Mouse (Mus musculus) neural tube, embryonic 15.5 days (tissue): ENCODE measurements around the gene Slc13a3. TPM values are rescaled to one million over a fixed set of nuclear protein-coding genes. Genes with fewer than 3 reads are reported as not detected.

Experiments
- ATAC-seq: fragments of 200-750 bp; cut with Nextera tagmentation; 2 replicates; pipeline ENCODE4 v1.8.0; 2017; ENCODE audit warnings: mild to moderate bottlenecking, moderate TSS enrichment, moderate library complexity; ENCODE audit not compliant: low FRiP score
- H3K27ac ChIP-seq: fragments of 300-500 bp; sonication (generic); replicated peaks from 2 replicates; pipeline ENCODE4 v1.5.1; 2015; ENCODE audit warnings: mild to moderate bottlenecking, inconsistent platforms
- H3K27me3 ChIP-seq: fragments of 300-500 bp; sonication (generic); replicated peaks from 2 replicates; pipeline ENCODE4 v1.6.1; 2015; ENCODE audit warnings: inconsistent platforms
- H3K36me3 ChIP-seq: fragments of 300-500 bp; sonication (generic); 2 replicates; pipeline ENCODE4 v1.6.1; 2015; ENCODE audit warnings: inconsistent platforms
- H3K4me1 ChIP-seq: fragments of 300-500 bp; sonication (generic); 2 replicates; pipeline ENCODE4 v1.6.1; 2015; ENCODE audit warnings: inconsistent platforms
- H3K4me2 ChIP-seq: fragments of 300-500 bp; sonication (generic); 2 replicates; pipeline ENCODE4 v1.6.1; 2015; ENCODE audit warnings: inconsistent platforms, mild to moderate bottlenecking, moderate library complexity
- H3K4me3 ChIP-seq: fragments of 300-500 bp; sonication (generic); replicated peaks from 2 replicates; pipeline ENCODE4 v1.5.1; 2015; ENCODE audit warnings: mild to moderate bottlenecking, inconsistent platforms
- H3K9ac ChIP-seq: fragments of 300-500 bp; sonication (generic); replicated peaks from 2 replicates; pipeline ENCODE4 v1.6.1; 2015; ENCODE audit warnings: mild to moderate bottlenecking, inconsistent platforms
- H3K9me3 ChIP-seq: fragments of 300-500 bp; sonication (generic); replicated peaks from 2 replicates; pipeline ENCODE4 v1.6.1; 2016; ENCODE audit warnings: inconsistent platforms
- WGBS: fragments of 180-500 bp; shearing (Covaris S2); methylation state at CpG from one replicate; pipeline ENCODE4 v1.1.7; 2015; ENCODE audit warnings: mixed read lengths; 5-methylcytosine and 5-hydroxymethylcytosine counted together
- polyA plus RNA-seq: library from polyadenylated mRNA; unstranded; fragments of >200 nt; fragmentation: Nextera tagmentation; extraction: Ambion mirVana; gene quantifications from 2 replicates; pipeline ENCODE4 v1.2.1, GENCODE M21; 2015

The Slc13a3 gene
- polyA plus RNA-seq, 1 experiment from 2014 or later: 3.5 TPM

DNA sequence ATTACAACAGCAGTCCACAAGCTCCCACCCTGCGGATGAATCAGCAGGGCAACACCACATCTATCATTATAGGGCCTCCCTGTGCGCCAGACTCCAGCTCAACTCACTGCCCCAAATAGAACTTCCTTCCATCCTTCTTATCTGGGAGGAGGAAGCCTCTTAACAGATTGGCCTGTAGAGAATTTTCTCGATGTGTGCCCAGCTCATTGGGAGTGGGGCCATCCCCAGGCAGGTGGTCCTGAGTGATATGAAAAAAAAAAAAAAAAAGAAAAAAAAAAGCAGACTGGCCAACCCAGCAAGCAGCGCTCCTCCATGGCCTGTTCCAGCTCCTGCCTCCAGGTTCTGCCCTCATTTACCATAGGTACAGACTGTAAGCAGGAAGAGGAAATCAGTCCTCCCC lies 97.0 kb downstream of the Slc13a3 start:
- H3K36me3 ChIP-seq: peaks cover 42% of the 10 kb centered on the region

DNA sequence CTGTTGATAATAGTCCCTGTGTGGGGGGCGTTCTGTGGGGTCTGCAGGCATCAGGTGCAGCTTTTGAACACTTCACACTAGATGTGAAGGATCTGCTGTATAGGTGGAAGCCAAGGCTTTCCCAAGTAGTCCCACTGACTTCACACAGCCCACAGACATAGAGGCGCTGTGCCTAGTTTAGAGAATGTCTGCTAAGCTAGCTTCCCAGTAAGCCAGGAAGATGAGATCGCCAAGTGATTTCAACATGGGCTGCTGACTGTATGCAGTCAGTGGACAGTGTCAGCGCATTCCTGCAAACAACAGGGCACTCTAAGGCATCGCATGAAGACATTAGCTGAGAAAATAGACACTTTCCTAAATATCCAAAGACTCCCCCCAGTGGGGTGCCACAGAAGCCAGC lies 97.6 kb downstream of the Slc13a3 start:
- Histone ChIP-seq H3K27ac (no peak overlapping the region), H3K4me3 (no peak overlapping the region), H3K9ac (no peak overlapping the region), H3K4me2 (no peak overlapping the region), H3K9me3 (peaks cover 5% of the 10 kb centered on the region; the same call in 1 of the 2 replicates), H3K36me3 (peaks cover 37% of the 10 kb centered on the region), H3K4me1 (peaks cover 16% of the 10 kb centered on the region), H3K27me3 (no peaks in the 10 kb centered on the region)
- WGBS: 84% methylated on average over 5 of the region's 5 CpGs
- no peak for ATAC-seq

More for the DNA sequence above, 97.0 kb downstream of the Slc13a3 start:
- H3K9ac ChIP-seq: no peak overlapping the region
- H3K4me1 ChIP-seq: peaks cover 16% of the 10 kb centered on the region
- peaks cover 5% of the 10 kb centered on the region; the same call in 1 of the 2 replicates for H3K9me3 ChIP-seq
- no peak for ATAC-seq
- H3K4me3 ChIP-seq: no peak overlapping the region
- no peak overlapping the region for H3K4me2 ChIP-seq
- no peaks in the 10 kb centered on the region for H3K27me3 ChIP-seq
- H3K27ac ChIP-seq: no peak overlapping the region
- WGBS: 69% methylated on average over 4 of the region's 4 CpGs

DNA sequence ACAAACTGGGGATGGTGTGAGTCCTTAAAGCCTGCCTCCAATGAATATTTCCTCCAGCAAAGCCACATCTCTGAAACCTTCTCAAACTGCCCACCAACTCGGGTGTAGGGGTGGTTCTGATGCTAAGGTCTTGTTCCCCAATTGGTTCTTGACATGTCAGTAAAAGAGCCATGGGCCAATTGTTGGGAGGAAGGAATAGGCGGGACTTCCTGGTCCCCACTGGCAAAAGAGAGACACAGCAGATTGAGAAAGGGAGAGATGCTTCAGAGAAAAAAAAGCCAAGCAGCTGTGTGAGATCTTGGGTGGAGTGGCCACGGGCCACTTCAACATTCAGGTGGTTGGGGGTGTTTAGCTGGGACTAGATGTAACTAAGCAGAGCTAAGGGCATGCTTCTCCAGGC lies 102.0 kb downstream of the Slc13a3 start:
- peak overlapping the region; percentile 20; the same call in 1 of the 2 replicates for H3K4me2 ChIP-seq
- 38% methylated on average over 3 of the region's 3 CpGs for WGBS

DNA sequence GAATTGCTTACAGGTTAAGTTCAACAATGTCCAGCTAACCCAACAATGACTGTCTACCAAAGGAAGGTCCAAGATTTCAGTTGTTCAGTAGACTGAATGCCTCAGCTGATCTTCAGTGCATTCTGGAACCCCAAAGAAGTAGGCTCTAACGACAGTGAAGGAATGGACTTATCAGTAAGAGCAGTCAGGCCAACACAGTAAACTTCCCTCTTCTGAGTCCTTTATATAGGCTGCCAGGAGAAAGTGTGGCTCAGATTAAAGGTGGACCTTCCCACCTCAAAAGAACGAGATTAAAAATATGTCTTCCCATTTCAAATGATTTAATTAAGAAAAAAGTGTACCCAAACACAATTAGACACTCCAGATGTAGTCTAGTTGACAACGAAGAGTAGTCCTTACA lies 102.7 kb downstream of the Slc13a3 start:
- no peak overlapping the region for H3K9ac ChIP-seq
- H3K27ac ChIP-seq: no peak overlapping the region

More for the DNA sequence above, 102.0 kb downstream of the Slc13a3 start:
- Histone ChIP-seq H3K36me3 (peaks cover 7% of the 10 kb centered on the region; the same call in 1 of the 2 replicates), H3K4me3 (no peak overlapping the region), H3K9me3 (no peaks in the 10 kb centered on the region), H3K4me1 (peaks cover 31% of the 10 kb centered on the region), H3K27me3 (no peaks in the 10 kb centered on the region), H3K9ac (no peak overlapping the region), H3K27ac (no peak overlapping the region)
- no peak for ATAC-seq

DNA sequence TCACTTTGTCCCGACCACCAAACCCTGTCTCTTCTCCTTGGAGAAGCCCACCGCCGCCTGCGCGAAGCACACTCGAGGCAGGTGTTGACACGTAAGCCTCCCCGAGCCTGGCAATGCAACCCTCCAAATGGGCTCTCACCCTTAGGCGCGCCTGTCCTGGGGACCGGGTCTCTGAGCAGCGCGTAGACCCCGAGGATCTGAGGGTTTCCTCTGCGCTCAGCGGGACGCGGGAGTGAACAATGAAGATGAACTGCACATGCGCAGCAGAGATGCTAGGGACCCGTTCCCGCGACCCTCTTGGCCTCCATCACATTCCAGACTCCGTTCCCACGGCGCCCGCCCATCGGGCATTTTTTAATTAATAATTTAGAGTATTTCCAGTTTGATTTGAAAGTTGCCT lies 104.5 kb downstream of the Slc13a3 start, which contains the start of gene Zfp663:
Gene Zfp663, minus strand, starts transcription at position 234 of the 400 bp plus-strand sequence.
- H3K4me3 ChIP-seq: peak within 1 kb of the TSS; percentile 52
- WGBS: under 1% methylated on average over 27 of the region's 27 CpGs
- peak; percentile 66; the same call in 1 of the 2 replicates for ATAC-seq

More for the DNA sequence above, 102.7 kb downstream of the Slc13a3 start:
- Histone ChIP-seq H3K4me3 (no peak overlapping the region), H3K27me3 (no peaks in the 10 kb centered on the region), H3K4me1 (peaks cover 31% of the 10 kb centered on the region), H3K4me2 (no peak overlapping the region), H3K9me3 (no peaks in the 10 kb centered on the region), H3K36me3 (peaks cover 6% of the 10 kb centered on the region; the same call in 1 of the 2 replicates)
- no peak for ATAC-seq
- WGBS: 80% methylated on average over 3 of the region's 3 CpGs

DNA sequence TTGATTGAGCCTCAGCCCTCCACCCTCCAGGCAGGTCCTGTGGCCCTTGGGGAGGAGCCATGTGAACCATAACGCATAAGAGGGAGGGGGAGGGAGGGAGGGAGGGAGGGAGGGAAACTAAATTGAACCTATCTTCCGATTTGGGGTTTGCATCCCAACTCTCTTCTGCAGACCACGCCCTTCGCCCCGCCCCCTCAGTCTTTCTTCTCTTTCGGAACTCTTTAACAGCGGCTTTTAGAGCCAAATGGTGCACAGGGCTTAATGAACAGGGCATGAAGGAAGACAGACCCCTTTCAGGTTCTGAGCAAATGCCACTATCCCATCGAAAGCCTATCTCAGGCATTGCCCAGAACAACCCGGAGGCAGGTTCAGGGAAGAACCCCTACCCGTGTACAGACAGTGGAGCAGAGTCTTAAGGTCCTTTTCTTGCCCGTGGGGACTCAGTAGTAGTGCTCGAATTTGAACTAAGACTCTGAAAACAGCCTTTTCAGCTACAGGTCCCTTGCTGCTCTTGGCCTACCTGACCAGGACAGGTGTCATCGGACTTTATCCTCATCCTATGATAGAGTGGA lies 105.1 kb downstream of the Slc13a3 start:
- no peaks in the 10 kb centered on the region for H3K36me3 ChIP-seq
- peak overlapping the region; percentile 76 for H3K4me2 ChIP-seq
- H3K9ac ChIP-seq: peak overlapping the region; percentile 61
- peak overlapping the region; percentile 52 for H3K4me3 ChIP-seq
- H3K9me3 ChIP-seq: no peaks in the 10 kb centered on the region
- peak overlapping the region; percentile 74 for H3K27ac ChIP-seq
- H3K4me1 ChIP-seq: peaks cover 33% of the 10 kb centered on the region
- H3K27me3 ChIP-seq: no peaks in the 10 kb centered on the region
- ATAC-seq: peak; percentile 22; the same call in 1 of the 2 replicates
- WGBS: under 1% methylated on average over 13 of the region's 13 CpGs

More for the DNA sequence above, 104.5 kb downstream of the Slc13a3 start, which contains the start of gene Zfp663:
- H3K9me3 ChIP-seq: no peaks in the 10 kb centered on the region
- no peaks in the 10 kb centered on the region for H3K27me3 ChIP-seq
- H3K9ac ChIP-seq: peak within 1 kb of the TSS; percentile 61
- H3K27ac ChIP-seq: peak within 1 kb of the TSS; percentile 74
- no peaks in the 10 kb centered on the region for H3K36me3 ChIP-seq
- H3K4me2 ChIP-seq: peak within 1 kb of the TSS; percentile 76
- peaks cover 37% of the 10 kb centered on the region for H3K4me1 ChIP-seq

DNA sequence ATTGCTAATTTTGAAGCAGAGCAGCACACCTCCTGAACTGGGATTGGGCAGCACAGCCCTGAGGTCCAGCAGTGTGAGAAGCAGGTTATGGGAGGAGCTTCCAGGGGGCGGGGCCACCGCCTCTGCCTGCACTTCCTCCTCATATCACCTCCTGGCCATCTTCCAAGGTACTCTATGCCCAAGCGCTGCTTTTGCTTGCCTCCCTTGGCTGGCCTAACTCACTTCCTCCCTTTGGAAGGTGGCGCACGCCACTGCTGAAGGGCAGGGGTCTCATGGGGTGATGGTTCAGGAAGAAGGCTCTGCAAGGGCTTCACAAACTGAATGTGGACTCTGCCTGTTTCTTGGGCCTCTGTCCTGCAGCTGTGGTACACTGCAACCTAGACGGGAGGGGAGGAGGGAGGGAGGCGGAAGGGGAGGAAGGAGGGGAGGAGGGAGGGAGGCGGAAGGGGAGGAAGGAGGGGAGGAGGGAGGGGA lies 105.9 kb downstream of the Slc13a3 start:
- H3K4me3 ChIP-seq: no peak overlapping the region
- peak overlapping the region; percentile 76 for H3K4me2 ChIP-seq
- WGBS: 8% methylated on average over 6 of the region's 8 CpGs
- H3K9me3 ChIP-seq: no peaks in the 10 kb centered on the region
- no peaks in the 10 kb centered on the region for H3K36me3 ChIP-seq
- H3K4me1 ChIP-seq: peaks cover 32% of the 10 kb centered on the region
- H3K27ac ChIP-seq: no peak overlapping the region
- ATAC-seq: 0 out of 2 replicates have a peak, but pooled peaks have one; percentile 13
- no peaks in the 10 kb centered on the region for H3K27me3 ChIP-seq
- no peak overlapping the region for H3K9ac ChIP-seq

DNA sequence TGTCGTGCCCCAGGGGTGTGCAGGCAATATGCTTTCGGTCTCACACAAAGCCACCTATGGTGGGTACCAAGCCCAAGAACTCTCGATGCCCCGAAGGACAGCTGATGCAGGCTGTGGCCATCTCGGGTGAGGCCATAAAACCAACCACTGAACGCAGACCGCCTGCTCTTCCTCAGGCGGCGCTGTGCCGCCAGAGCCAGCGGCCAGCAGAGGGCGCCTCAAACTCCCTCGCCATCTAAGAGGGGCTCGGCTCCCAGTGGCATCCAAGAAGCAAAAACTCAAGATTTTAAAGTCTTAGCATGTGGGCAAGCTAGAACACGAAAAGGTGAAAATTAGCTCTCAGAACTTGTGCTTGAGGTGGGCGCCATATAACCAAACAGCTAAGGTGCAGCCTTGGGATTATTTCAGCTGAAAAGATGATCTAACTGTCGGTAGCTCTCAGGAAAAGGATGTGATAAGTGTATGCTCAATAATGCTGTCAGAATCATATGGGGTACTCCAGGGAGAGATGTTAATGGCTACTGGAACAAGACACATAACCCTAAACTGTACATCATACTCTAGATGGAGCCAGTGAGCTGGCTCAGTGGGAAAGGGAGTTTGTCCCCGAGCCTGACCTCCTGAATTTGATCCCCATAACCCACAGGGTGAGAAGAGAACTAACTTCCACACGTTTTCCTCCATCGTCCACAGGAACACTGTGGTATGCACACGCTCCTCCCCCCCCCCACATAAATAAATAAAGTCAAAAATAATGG lies 108.5 kb downstream of the Slc13a3 start:
- Histone ChIP-seq H3K27ac (no peak overlapping the region), H3K9me3 (no peaks in the 10 kb centered on the region), H3K27me3 (no peaks in the 10 kb centered on the region; the same call in 1 of the 2 replicates), H3K4me2 (peak overlapping the region; percentile 43), H3K9ac (no peak overlapping the region), H3K4me1 (peaks cover 28% of the 10 kb centered on the region), H3K36me3 (no peaks in the 10 kb centered on the region), H3K4me3 (no peak overlapping the region)
- no peak for ATAC-seq
- 11% methylated on average over 21 of the region's 21 CpGs for WGBS

DNA sequence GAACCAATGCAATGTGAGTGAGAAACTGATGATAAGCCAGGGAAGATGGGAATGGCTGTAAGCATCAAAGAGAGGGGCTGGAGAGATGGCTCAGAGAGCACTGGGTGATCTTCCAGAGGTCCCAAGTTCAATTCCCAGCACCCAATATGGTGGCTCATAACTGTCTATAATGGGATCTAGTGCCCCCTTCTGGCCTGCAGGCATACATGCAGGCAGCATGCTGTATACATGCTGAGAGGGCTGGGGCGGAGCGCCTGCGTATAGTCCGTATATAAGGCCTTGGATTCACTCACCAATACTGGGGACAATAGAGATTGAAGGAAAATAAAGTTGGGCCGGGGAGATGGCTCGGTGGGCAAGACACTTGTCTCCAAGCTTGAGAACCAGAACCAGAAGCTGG lies 109.7 kb downstream of the Slc13a3 start:
- Histone ChIP-seq H3K9ac (no peak overlapping the region), H3K4me3 (no peak overlapping the region), H3K4me2 (no peak overlapping the region), H3K27ac (no peak overlapping the region), H3K9me3 (no peaks in the 10 kb centered on the region), H3K36me3 (no peaks in the 10 kb centered on the region), H3K27me3 (no peaks in the 10 kb centered on the region; the same call in 1 of the 2 replicates), H3K4me1 (peaks cover 24% of the 10 kb centered on the region)
- no peak for ATAC-seq
- WGBS: 89% methylated on average over 6 of the region's 6 CpGs

DNA sequence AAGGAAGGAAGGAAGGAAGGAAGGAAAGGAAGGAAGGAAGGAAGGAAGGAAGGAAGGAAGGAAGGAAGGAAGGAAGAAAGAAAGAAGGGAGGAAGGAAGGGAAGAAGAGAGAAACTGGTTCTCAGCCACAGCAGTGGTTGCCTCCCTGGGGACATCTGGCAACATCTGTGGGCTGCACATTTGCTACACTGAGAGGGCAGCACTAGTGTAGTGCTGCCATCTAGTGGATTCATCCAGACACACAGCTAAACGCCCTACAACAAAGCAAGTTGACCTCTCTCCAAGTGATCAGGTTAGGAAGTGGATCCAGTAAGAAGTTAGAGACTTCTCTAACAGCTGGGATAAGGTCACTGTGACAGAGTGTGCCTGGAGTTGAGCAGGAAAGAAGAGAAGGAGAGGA lies 112.2 kb downstream of the Slc13a3 start:
- no peak overlapping the region for H3K27ac ChIP-seq
- peaks cover 6% of the 10 kb centered on the region for H3K4me1 ChIP-seq
- no peak overlapping the region for H3K4me2 ChIP-seq
- WGBS: 0% methylated on average over 1 of the region's 1 CpGs
- no peaks in the 10 kb centered on the region; the same call in 1 of the 2 replicates for H3K27me3 ChIP-seq
- no peaks in the 10 kb centered on the region for H3K36me3 ChIP-seq
- peak; percentile 62; the same call in 1 of the 2 replicates for ATAC-seq
- H3K9ac ChIP-seq: no peak overlapping the region
- no peaks in the 10 kb centered on the region for H3K9me3 ChIP-seq
- no peak overlapping the region for H3K4me3 ChIP-seq
